Mouse (Mus musculus) forebrain, embryonic 16.5 days (tissue): ENCODE data around the gene Arid4a. TPM values are rescaled to one million over a fixed set of nuclear protein-coding genes. Genes with fewer than 3 reads are reported as not detected.

Experiments
- ATAC-seq: fragments of 200-750 bp; cut with Nextera tagmentation; 2 replicates; pipeline ENCODE4 v1.8.0; 2017; ENCODE audit warnings: mild to moderate bottlenecking, moderate library complexity
- H3K27ac ChIP-seq: fragments of 300-500 bp; sonication (generic); 2 replicates; pipeline ENCODE4 v1.5.1; 2014; ENCODE audit warnings: low read length, control low read depth
- H3K27me3 ChIP-seq: fragments of 300-500 bp; sonication (generic); replicated peaks from 2 replicates; pipeline ENCODE4 v1.6.1; 2014; ENCODE audit warnings: low read length; ENCODE audit not compliant: control insufficient read depth, insufficient read depth
- H3K36me3 ChIP-seq: fragments of 300-500 bp; sonication (generic); 2 replicates; pipeline ENCODE4 v1.6.1; 2014; ENCODE audit not compliant: control insufficient read depth, insufficient read depth
- H3K4me1 ChIP-seq: fragments of 300-500 bp; sonication (generic); replicated peaks from 2 replicates; pipeline ENCODE4 v1.6.1; 2014; ENCODE audit warnings: low read length; ENCODE audit not compliant: control insufficient read depth, insufficient read depth
- H3K4me2 ChIP-seq: fragments of 300-500 bp; sonication (generic); 2 replicates; pipeline ENCODE4 v1.6.1; 2014; ENCODE audit warnings: mild to moderate bottlenecking, low read length, control low read depth
- H3K4me3 ChIP-seq: fragments of 300-500 bp; sonication (generic); replicated peaks from 2 replicates; pipeline ENCODE4 v1.5.1; 2014; ENCODE audit warnings: mild to moderate bottlenecking, low read length, control low read depth
- H3K9ac ChIP-seq: fragments of 300-500 bp; sonication (generic); replicated peaks from 2 replicates; pipeline ENCODE4 v1.6.1; 2014; ENCODE audit warnings: low read depth, low read length, control low read depth
- H3K9me3 ChIP-seq: fragments of 300-500 bp; sonication (generic); 2 replicates; pipeline ENCODE4 v1.6.1; 2016; ENCODE audit warnings: low read length; ENCODE audit not compliant: control insufficient read depth
- WGBS: fragments of 180-500 bp; shearing (Covaris S2); extraction: QIAGEN DNeasy Blood & Tissue Kit; methylation state at CpG from one replicate; pipeline ENCODE4 v1.1.7; 2014; 5-methylcytosine and 5-hydroxymethylcytosine counted together
- polyA plus RNA-seq: library from polyadenylated mRNA; unstranded; fragments of >200 nt; fragmentation: Nextera tagmentation; extraction: Ambion mirVana; gene quantifications from 2 replicates; pipeline ENCODE4 v1.2.1, GENCODE M21; 2015

The Arid4a gene
- polyA plus RNA-seq, 1 experiment from 2014 or later = 52.1 TPM

- no peak overlapping the region for H3K27ac ChIP-seq
- no peak overlapping the region for H3K4me3 ChIP-seq
- no peaks in the 10 kb centered on the region for H3K27me3 ChIP-seq
- H3K9ac ChIP-seq = no peak overlapping the region
- no peaks in the 10 kb centered on the region; the same call in 1 of the 2 replicates for H3K4me1 ChIP-seq
- 28% methylated on average over 12 of the region's 12 CpGs for WGBS
- no peaks in the 10 kb centered on the region for H3K9me3 ChIP-seq
- 0 out of 2 replicates have a peak overlapping the region, but pooled peaks have one; percentile 4 for H3K4me2 ChIP-seq
- H3K36me3 ChIP-seq = no peaks in the 10 kb centered on the region
- no peak for ATAC-seq
These were observed 98.0 kb downstream of the Arid4a start for GRCm38 (mm10) chr12:71113675-71114288.

GRCm38 (mm10) chr12:71116411-71116810, 100.6 kb downstream of the Arid4a start:
- no peaks in the 10 kb centered on the region for H3K36me3 ChIP-seq
- no peak overlapping the region for H3K4me3 ChIP-seq
- no peak overlapping the region for H3K9ac ChIP-seq
- no peaks in the 10 kb centered on the region for H3K27me3 ChIP-seq
- WGBS = 59% methylated on average over 5 of the region's 5 CpGs
- ATAC-seq = no peak
- no peak overlapping the region for H3K27ac ChIP-seq
- no peaks in the 10 kb centered on the region; the same call in 1 of the 2 replicates for H3K4me1 ChIP-seq
- H3K9me3 ChIP-seq = no peaks in the 10 kb centered on the region
- no peak overlapping the region for H3K4me2 ChIP-seq

- no peak overlapping the region for H3K4me2 ChIP-seq
- peaks cover 11% of the 10 kb centered on the region for H3K36me3 ChIP-seq
- no peaks in the 10 kb centered on the region for H3K27me3 ChIP-seq
- 91% methylated on average over 10 of the region's 10 CpGs for WGBS
- ATAC-seq = no peak
- H3K4me3 ChIP-seq = no peak overlapping the region
- no peaks in the 10 kb centered on the region for H3K9me3 ChIP-seq
- no peak overlapping the region for H3K27ac ChIP-seq
- H3K9ac ChIP-seq = no peak overlapping the region
- no peaks in the 10 kb centered on the region for H3K4me1 ChIP-seq
These were observed 106.9 kb downstream of the Arid4a start for GRCm38 (mm10) chr12:71122731-71123130.

- no peak for ATAC-seq
- Histone ChIP-seq H3K4me3 (no peak overlapping the region), H3K4me2 (no peak overlapping the region), H3K27ac (no peak overlapping the region), H3K27me3 (no peaks in the 10 kb centered on the region), H3K36me3 (peaks cover 11% of the 10 kb centered on the region), H3K9ac (no peak overlapping the region), H3K9me3 (no peaks in the 10 kb centered on the region), H3K4me1 (no peaks in the 10 kb centered on the region)
- 91% methylated on average over 9 of the region's 9 CpGs for WGBS
These were observed 107.5 kb downstream of the Arid4a start for GRCm38 (mm10) chr12:71123286-71123685.

GRCm38 (mm10) chr12:71135581-71135980, 119.8 kb downstream of the Arid4a start:
- no peaks in the 10 kb centered on the region for H3K9me3 ChIP-seq
- ATAC-seq = no peak
- H3K27me3 ChIP-seq = no peaks in the 10 kb centered on the region
- peak overlapping the region; percentile 85 for H3K4me2 ChIP-seq
- WGBS = 17% methylated on average over 5 of the region's 5 CpGs
- H3K9ac ChIP-seq = peak overlapping the region; percentile 13; the same call in 1 of the 2 replicates
- peaks cover 30% of the 10 kb centered on the region for H3K4me1 ChIP-seq
- peak overlapping the region; percentile 83 for H3K4me3 ChIP-seq
- H3K27ac ChIP-seq = no peak overlapping the region
- H3K36me3 ChIP-seq = 0 out of 2 replicates have a peak, but pooled peaks cover 4% of the 10 kb centered on the region

- 0 out of 2 replicates have a peak, but pooled peaks cover 4% of the 10 kb centered on the region for H3K36me3 ChIP-seq
- peak within 1 kb of the TSS; percentile 91 for H3K27ac ChIP-seq
- peaks cover 30% of the 10 kb centered on the region for H3K4me1 ChIP-seq
- H3K27me3 ChIP-seq = no peaks in the 10 kb centered on the region
- WGBS = under 1% methylated on average over 52 of the region's 52 CpGs
- peak within 1 kb of the TSS; percentile 84 for H3K9ac ChIP-seq
- peak within 1 kb of the TSS; percentile 97 for H3K4me2 ChIP-seq
- H3K9me3 ChIP-seq = no peaks in the 10 kb centered on the region
- ATAC-seq = peak; percentile 93
- peak within 1 kb of the TSS; percentile 83 for H3K4me3 ChIP-seq
These were observed 120.6 kb downstream of the Arid4a start, which contains the start of the genes Timm9 and 2700049A03Rik for GRCm38 (mm10) chr12:71136130-71136973. Timm9 (minus strand) TSS chr12:71136684. 2700049A03Rik (plus strand) TSS chr12:71136848.

- no peaks in the 10 kb centered on the region for H3K27me3 ChIP-seq
- H3K4me1 ChIP-seq = peaks cover 30% of the 10 kb centered on the region
- H3K4me3 ChIP-seq = peak overlapping the region; percentile 83
- peak; percentile 84 for ATAC-seq
- H3K27ac ChIP-seq = peak overlapping the region; percentile 91
- peak overlapping the region; percentile 97 for H3K4me2 ChIP-seq
- H3K36me3 ChIP-seq = peaks cover 5% of the 10 kb centered on the region; the same call in 1 of the 2 replicates
- peak overlapping the region; percentile 84 for H3K9ac ChIP-seq
- H3K9me3 ChIP-seq = no peaks in the 10 kb centered on the region
- WGBS = 0% methylated on average over 30 of the region's 30 CpGs
These were observed 121.2 kb downstream of the Arid4a start for GRCm38 (mm10) chr12:71136974-71137491.

- H3K4me1 ChIP-seq = peaks cover 30% of the 10 kb centered on the region
- peaks cover 10% of the 10 kb centered on the region for H3K36me3 ChIP-seq
- H3K9ac ChIP-seq = peak overlapping the region; percentile 42; the same call in 1 of the 2 replicates
- no peaks in the 10 kb centered on the region for H3K9me3 ChIP-seq
- peak overlapping the region; percentile 83 for H3K4me3 ChIP-seq
- 5% methylated on average over 11 of the region's 11 CpGs for WGBS
- H3K4me2 ChIP-seq = peak overlapping the region; percentile 97
- ATAC-seq = no peak
- no peaks in the 10 kb centered on the region for H3K27me3 ChIP-seq
- no peak overlapping the region for H3K27ac ChIP-seq
These were observed 121.9 kb downstream of the Arid4a start for GRCm38 (mm10) chr12:71137686-71138085.

- peak overlapping the region; percentile 15; the same call in 1 of the 2 replicates for H3K4me2 ChIP-seq
- no peak overlapping the region for H3K9ac ChIP-seq
- H3K27ac ChIP-seq = no peak overlapping the region
- H3K9me3 ChIP-seq = no peaks in the 10 kb centered on the region
- H3K4me1 ChIP-seq = peaks cover 30% of the 10 kb centered on the region
- no peak for ATAC-seq
- WGBS = 82% methylated on average over 5 of the region's 5 CpGs
- H3K36me3 ChIP-seq = peaks cover 14% of the 10 kb centered on the region
- H3K4me3 ChIP-seq = no peak overlapping the region
- no peaks in the 10 kb centered on the region for H3K27me3 ChIP-seq
These were observed 123.6 kb downstream of the Arid4a start for GRCm38 (mm10) chr12:71139258-71139828.
